Mouse (Mus musculus) stomach, postnatal 0 days (tissue): ENCODE data around the gene Pigq.

ENCODE experiments used
- CTCF ChIP-seq: IDR thresholded peaks from 2 replicates; pipeline ENCODE4 v1.5.1; 2016; ENCODE audit warnings: antibody characterized with exemption, low read depth, mild to moderate bottlenecking, moderate library complexity
- EP300 ChIP-seq: optimal IDR thresholded peaks from 2 replicates; pipeline ENCODE3; 2016; ENCODE audit warnings: antibody characterized with exemption

DNA sequence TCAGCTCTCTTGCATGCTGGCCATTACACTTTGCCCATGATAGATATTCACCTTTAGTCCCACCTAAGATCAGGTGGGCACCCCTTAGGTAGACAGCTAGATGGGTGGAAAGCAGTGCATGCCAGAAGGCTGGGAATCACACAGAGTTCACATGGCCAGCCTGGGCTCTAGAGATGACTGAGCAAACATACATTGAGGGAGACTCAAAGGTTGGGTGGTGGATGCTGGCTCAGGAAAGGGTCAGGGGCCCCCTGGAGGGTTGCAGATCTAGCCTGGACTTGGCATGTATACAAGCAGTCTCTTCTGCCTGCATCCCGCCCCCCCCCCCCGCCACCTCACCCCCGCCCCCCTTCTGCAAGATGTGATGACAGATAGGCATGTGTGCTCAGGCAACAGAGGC is 6.0 kb upstream of the Pigq start:
- TF ChIP-seq CTCF (no peak), EP300 (no peak)
